Mouse (Mus musculus): ENCODE results near the gene St3gal2. TPM values are rescaled to one million over a fixed set of nuclear protein-coding genes. Genes with fewer than 3 reads are reported as not detected.
A peak's percentile ranks its signal among the peaks of the same experiment; 100 is the strongest.

The St3gal2 gene
- polyA plus RNA-seq, 1 experiment from 2014 or later = 44.2 TPM

DNA sequence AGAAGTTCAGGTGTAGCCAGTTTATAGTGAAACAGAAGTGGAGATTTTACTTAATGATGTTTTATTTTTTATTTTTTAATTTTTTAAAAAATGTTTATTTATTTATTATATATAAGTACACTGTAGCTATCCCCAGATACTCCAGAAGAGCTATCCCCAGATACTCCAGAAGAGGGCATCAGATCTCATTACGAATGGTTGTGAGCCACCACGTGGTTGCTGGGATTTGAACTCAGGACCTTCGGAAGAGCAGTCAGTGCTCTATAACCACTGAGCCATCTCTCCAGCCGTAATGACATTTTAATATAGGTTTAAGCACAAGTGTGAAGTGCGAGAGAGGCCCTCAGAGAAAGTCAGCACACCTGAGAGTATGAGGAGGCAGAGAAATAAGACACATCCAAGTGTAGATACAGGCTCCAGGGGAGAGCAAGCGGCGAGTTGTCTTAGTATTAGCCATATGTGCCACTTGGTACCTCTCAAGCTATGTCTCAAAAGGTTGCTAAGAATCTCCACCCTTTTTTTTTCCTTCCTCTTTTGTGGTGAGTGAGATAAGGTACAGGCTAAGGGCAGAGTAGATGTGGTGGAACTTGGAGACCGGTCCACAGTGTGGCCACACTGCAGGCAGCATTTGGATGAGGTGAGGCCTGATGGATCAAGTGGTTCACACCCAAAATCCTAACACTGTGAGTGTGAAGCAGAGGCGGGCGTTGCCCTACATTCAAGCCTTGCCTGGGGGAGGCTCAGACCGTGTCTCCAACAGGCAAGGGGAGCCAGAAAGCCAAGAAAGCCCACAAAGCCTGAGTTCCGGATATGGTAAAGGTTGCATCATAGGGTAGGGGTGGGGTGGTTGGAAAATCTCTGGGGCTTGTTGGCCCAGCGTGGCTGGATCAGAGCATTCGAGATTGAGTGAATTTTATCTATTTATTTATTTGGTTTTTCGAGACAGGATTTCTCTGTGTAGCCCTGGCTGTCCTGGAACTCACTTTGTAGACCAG lies 7.8 kb upstream of the St3gal2 start:
- Histone ChIP-seq H3K9ac (replicated peaks) (no peak overlapping the region), H3K4me3 (replicated peaks) (no peak overlapping the region), H3K27ac (no peak overlapping the region), H3K27me3 (no peaks in the 10 kb centered on the region), H3K9me3 (no peaks in the 10 kb centered on the region), H3K4me1 (replicated peaks) (no peaks in the 10 kb centered on the region), H3K36me3 (no peaks in the 10 kb centered on the region), H3K4me2 (no peak overlapping the region)
- 83% methylated on average over 15 of the region's 15 CpGs for WGBS
- ATAC-seq (ENCODE audit: insufficient number of reproducible peaks, insufficient read depth, low FRiP score, low TSS enrichment, low read depth) = no peak

DNA sequence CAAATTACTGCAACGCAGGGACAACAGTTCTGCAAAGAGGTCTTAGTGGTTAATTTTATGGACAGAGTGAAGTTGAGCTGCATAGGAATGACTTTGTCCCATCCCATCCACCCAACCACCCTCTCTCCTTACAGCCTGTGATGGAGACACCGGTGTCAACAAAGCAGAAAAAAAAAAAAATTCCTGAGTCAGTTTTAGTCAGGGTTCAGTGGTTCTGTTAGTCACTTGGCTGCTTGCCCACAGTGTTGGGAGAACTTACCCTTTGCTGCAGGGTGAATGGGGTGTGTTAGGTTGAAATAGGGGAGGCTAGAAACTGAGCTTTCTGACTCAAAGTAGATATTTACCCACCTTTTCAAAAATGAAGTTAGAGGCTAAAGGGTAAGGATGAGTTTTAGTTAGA lies 2.3 kb upstream of the St3gal2 start:
- Histone ChIP-seq H3K9ac (replicated peaks) (no peak overlapping the region), H3K9me3 (no peaks in the 10 kb centered on the region), H3K27ac (no peak overlapping the region), H3K27me3 (no peaks in the 10 kb centered on the region), H3K4me1 (replicated peaks) (peaks cover 30% of the 10 kb centered on the region), H3K4me3 (replicated peaks) (no peak overlapping the region), H3K4me2 (no peak overlapping the region), H3K36me3 (no peaks in the 10 kb centered on the region)
- no peak for ATAC-seq (ENCODE audit: insufficient number of reproducible peaks, insufficient read depth, low FRiP score, low TSS enrichment, low read depth)
- 82% methylated on average over 2 of the region's 2 CpGs for WGBS

DNA sequence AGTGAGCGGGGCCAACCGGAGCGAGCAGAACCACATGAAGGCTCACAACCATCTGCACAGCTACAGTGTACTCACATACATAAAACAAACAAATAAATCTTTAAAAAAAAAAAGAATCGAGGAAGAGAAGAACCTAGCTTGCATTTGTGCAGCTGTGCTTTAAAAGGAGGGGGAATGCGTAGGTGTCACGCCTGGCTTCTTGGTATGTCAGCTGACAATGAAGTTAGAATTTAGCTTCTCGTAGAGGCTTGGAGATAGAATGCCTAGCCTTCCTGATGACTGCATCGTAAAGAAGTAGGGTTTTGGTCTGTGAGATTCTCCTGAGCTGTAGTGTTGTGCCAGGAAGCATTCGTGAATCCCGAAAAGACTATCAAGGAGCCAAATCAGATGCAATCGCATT lies 1.7 kb upstream of the St3gal2 start:
- no peak overlapping the region for H3K4me3 ChIP-seq (replicated peaks)
- WGBS = 79% methylated on average over 11 of the region's 11 CpGs

DNA sequence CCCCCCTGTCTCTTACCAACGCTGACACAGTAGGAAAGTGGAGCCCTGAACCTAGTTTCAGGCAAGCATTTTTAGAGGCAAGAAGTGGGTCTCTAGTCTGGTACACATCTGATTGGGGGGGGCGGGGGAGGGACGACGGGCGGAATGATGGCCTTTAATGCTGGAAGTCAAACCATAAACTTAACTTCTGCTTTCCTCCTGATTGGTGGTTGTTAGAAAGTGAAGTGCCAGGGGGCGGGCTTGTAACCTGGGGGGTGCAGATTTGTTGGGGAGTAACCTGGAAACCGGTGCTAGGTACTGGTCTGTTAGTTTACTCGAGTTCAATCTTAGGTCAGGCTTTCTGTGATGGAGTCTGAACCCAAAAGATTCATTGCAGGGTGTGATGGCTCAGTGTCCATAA lies 1.3 kb upstream of the St3gal2 start:
- peaks cover 30% of the 10 kb centered on the region for H3K4me1 ChIP-seq (replicated peaks)
- WGBS = 40% methylated on average over 8 of the region's 8 CpGs
- ATAC-seq (ENCODE audit: insufficient number of reproducible peaks, insufficient read depth, low FRiP score, low TSS enrichment, low read depth) = no peak
- H3K4me3 ChIP-seq (replicated peaks) = no peak overlapping the region
- no peak overlapping the region for H3K9ac ChIP-seq (replicated peaks)
- H3K4me2 ChIP-seq = no peak overlapping the region
- no peak overlapping the region for H3K27ac ChIP-seq
- H3K9me3 ChIP-seq = no peaks in the 10 kb centered on the region
- H3K36me3 ChIP-seq = 0 out of 2 replicates have a peak, but pooled peaks cover 3% of the 10 kb centered on the region
- no peaks in the 10 kb centered on the region for H3K27me3 ChIP-seq

More for the DNA sequence above, 1.7 kb upstream of the St3gal2 start:
- no peaks in the 10 kb centered on the region for H3K9me3 ChIP-seq
- peaks cover 30% of the 10 kb centered on the region for H3K4me1 ChIP-seq (replicated peaks)
- H3K27me3 ChIP-seq = no peaks in the 10 kb centered on the region
- H3K4me2 ChIP-seq = no peak overlapping the region
- H3K9ac ChIP-seq (replicated peaks) = no peak overlapping the region
- ATAC-seq (ENCODE audit: insufficient number of reproducible peaks, insufficient read depth, low FRiP score, low TSS enrichment, low read depth) = no peak
- 0 out of 2 replicates have a peak, but pooled peaks cover 1% of the 10 kb centered on the region for H3K36me3 ChIP-seq
- H3K27ac ChIP-seq = no peak overlapping the region

DNA sequence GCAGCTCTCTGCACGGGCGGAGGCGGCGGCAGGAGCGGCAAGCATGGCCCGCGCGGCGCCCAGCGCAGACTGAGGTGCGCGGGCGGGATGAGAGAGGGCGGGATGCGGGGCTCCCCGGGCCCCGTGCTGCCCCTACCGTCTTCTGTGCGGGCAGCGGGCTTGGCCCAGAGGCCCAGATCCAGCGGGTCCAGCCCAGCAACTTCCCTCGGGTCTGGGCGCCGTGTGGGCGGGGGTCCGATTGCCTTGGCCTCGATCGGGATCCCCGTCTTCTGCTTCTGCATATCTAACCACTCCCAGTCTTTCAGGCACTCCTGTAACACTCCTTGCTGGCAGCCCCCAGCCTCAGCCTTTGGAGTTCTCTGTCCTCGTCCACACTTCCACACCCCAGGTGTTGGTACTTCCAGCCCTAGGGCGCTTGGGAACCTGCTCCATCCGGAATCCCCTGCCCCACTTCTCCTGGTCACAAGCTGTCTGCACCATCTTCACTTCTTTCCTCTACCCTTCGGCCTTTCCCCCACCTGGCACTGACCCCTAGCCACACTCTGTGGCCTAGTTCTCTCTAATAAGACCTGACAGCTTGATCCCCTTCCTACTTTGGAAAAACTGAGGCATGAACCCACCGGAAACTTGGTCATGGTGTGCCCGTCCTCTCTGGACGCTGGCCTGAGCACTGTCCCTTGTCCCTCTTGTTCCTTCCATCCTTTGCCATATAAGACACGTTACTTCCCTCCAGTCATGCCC lies 480 bp downstream of the St3gal2 start:
- no peaks in the 10 kb centered on the region for H3K27me3 ChIP-seq
- peak overlapping the region; percentile 86 for H3K27ac ChIP-seq
- peak overlapping the region; percentile 95 for H3K9ac ChIP-seq (replicated peaks)
- H3K4me2 ChIP-seq = peak overlapping the region; percentile 90
- H3K36me3 ChIP-seq = peaks cover 6% of the 10 kb centered on the region; the same call in 1 of the 2 replicates
- H3K4me3 ChIP-seq (replicated peaks) = peak overlapping the region; percentile 84
- under 1% methylated on average over 34 of the region's 37 CpGs for WGBS
- no peaks in the 10 kb centered on the region for H3K9me3 ChIP-seq
- peaks cover 30% of the 10 kb centered on the region for H3K4me1 ChIP-seq (replicated peaks)
- peak; percentile 48 for ATAC-seq (ENCODE audit: insufficient number of reproducible peaks, insufficient read depth, low FRiP score, low TSS enrichment, low read depth)

DNA sequence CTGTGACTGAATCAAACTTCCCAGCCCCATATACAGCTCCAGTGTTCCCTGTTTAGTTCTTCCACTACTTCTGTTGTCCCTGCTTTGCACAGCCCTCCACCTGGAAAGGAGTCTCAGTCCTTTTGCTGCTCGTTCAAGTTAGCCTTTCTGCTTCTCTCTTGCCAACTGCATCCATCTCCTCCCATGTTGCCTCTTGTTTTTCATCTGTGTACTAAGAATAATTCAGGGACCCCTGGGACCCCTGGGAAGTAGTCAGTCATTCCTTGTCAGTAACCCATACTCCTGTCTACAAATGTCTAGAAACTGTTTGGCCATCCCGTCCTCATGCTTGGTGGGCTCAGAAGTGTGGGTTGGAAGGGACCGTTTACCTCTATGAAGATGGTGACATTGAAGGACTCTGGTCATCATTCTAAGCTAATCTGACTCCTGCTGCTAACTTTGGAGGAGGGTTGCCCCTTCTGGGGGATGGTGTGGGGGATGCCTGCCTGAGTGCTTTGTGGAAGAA lies 1.1 kb downstream of the St3gal2 start:
- Histone ChIP-seq H3K9me3 (no peaks in the 10 kb centered on the region), H3K4me3 (replicated peaks) (peak overlapping the region; percentile 84), H3K4me2 (peak overlapping the region; percentile 90), H3K36me3 (peaks cover 8% of the 10 kb centered on the region; the same call in 1 of the 2 replicates), H3K27me3 (no peaks in the 10 kb centered on the region), H3K27ac (peak overlapping the region; percentile 86), H3K4me1 (replicated peaks) (peaks cover 34% of the 10 kb centered on the region), H3K9ac (replicated peaks) (peak overlapping the region; percentile 95)
- ATAC-seq (ENCODE audit: insufficient number of reproducible peaks, insufficient read depth, low FRiP score, low TSS enrichment, low read depth) = no peak
- WGBS = 8% methylated on average over 3 of the region's 3 CpGs

DNA sequence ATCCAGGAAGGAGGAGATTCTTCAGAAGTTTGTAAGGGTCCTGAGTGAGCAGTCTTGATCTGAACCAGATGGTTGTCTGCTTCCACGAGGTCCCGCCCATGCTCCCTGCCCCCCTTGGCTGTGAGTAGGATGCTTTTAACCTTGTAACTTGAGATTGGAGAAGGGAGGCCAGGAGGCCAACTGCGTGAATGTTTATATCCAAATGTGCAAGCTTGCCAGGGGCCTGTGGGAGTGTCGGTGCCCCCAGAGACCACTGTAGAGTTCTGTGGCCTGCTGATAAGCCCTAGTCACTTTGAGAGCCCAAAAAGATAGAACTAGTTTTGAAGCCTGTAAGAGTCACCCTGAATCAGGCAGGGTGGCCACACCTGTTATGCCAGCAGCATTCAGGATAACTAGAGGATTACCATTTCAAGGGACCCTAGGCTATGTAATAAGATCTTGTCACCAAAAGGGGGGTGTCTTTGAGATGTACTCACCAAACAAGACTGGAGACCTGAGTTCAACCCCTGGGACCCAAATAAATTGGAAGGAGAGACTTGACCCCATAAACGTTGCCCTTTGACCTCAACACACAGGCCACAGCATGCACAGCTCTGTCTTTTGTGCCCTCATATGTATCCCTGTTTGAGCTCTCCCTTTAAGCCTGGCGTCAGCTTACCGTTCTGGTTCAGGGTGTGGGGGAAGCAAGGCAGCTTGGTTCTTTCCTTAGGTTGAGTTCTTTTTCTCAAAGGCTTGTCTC lies 1.9 kb downstream of the St3gal2 start:
- 7% methylated on average over 7 of the region's 7 CpGs for WGBS
- ATAC-seq (ENCODE audit: insufficient number of reproducible peaks, insufficient read depth, low FRiP score, low TSS enrichment, low read depth) = no peak
- Histone ChIP-seq H3K9me3 (no peaks in the 10 kb centered on the region), H3K27me3 (no peaks in the 10 kb centered on the region), H3K4me2 (peak overlapping the region; percentile 90), H3K9ac (replicated peaks) (peak overlapping the region; percentile 95; the same call in 1 of the 2 replicates), H3K36me3 (peaks cover 8% of the 10 kb centered on the region; the same call in 1 of the 2 replicates), H3K4me3 (replicated peaks) (peak overlapping the region; percentile 84), H3K4me1 (replicated peaks) (peaks cover 40% of the 10 kb centered on the region), H3K27ac (peak overlapping the region; percentile 86)

DNA sequence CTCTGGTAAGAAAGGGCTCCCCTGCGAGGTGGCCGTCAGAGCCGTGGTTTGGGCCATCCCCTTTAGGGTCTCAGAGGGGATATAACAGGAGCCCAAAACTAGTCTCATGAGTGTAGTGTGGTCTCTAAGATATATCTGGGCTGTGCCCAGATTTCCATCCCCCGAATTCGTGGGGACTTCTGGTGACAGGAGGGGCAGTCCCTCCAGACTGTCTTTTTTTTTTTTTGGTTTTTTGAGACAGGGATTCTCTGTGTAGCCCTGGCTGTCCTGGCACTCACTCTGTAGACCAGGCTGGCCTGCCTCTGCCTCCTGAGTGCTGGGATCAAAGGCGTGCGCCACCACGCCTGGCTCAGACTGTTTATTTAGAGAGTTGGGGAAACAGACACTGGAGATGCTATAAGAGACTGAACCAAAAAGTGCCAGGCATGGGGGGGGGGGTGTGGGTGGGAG lies 6.0 kb downstream of the St3gal2 start:
- WGBS = 69% methylated on average over 8 of the region's 8 CpGs

DNA sequence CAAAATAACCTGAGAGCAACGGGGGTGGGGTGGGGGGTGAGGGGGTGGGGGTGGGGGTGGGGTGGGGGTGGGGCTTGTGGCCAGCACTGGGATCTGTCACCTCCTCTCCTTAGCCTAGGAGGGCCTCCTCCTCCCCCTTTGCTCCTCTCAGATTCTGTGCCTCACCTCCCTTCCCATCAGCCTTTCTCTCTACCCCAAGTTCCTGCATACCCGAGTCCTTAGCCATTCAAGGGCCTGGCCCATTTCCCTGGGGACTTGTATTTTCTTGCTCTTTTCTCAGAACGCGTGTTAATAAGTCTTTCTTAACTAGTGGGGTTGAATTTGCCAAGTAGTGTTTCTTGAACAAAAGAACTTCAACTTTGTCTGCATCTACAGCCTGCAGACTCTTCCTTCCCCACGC lies 7.0 kb downstream of the St3gal2 start:
- Histone ChIP-seq H3K27me3 (no peaks in the 10 kb centered on the region), H3K9ac (replicated peaks) (no peak overlapping the region; the same call in 1 of the 2 replicates), H3K4me3 (replicated peaks) (no peak overlapping the region), H3K4me2 (peak overlapping the region; percentile 15; the same call in 1 of the 2 replicates), H3K27ac (0 out of 2 replicates have a peak overlapping the region, but pooled peaks have one; percentile 57), H3K9me3 (no peaks in the 10 kb centered on the region), H3K4me1 (replicated peaks) (peaks cover 25% of the 10 kb centered on the region), H3K36me3 (peaks cover 33% of the 10 kb centered on the region)
- 44% methylated on average over 5 of the region's 5 CpGs for WGBS
- ATAC-seq (ENCODE audit: insufficient number of reproducible peaks, insufficient read depth, low FRiP score, low TSS enrichment, low read depth) = no peak

More for the DNA sequence above, 6.0 kb downstream of the St3gal2 start:
- Histone ChIP-seq H3K9ac (replicated peaks) (no peak overlapping the region), H3K4me1 (replicated peaks) (peaks cover 35% of the 10 kb centered on the region), H3K4me2 (no peak overlapping the region), H3K27me3 (no peaks in the 10 kb centered on the region), H3K27ac (no peak overlapping the region), H3K9me3 (no peaks in the 10 kb centered on the region), H3K4me3 (replicated peaks) (no peak overlapping the region), H3K36me3 (peaks cover 23% of the 10 kb centered on the region)
- no peak for ATAC-seq (ENCODE audit: insufficient number of reproducible peaks, insufficient read depth, low FRiP score, low TSS enrichment, low read depth)

DNA sequence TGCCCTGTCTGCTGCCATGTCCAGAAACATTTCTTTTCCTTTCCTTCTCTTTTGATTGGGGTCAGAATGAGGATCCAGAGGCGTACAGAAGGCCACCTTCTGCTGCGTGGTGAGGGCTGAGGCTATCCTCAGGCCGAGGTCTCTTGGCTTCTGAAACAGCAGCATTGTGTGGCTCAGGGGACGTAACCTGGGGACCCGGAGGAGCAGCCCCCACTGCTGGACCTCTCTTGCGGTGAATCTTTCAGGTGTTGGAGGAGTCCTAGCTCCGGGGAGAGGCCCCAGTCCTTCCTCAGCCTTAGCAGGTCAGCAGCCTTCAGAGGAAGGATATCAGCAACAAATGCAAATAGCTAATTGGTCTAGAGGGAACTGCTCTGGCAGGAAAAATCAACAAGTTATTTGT lies 8.7 kb downstream of the St3gal2 start:
- no peak overlapping the region; the same call in 1 of the 2 replicates for H3K9ac ChIP-seq (replicated peaks)
- 87% methylated on average over 7 of the region's 7 CpGs for WGBS
- H3K4me3 ChIP-seq (replicated peaks) = no peak overlapping the region

More for the DNA sequence above, 8.7 kb downstream of the St3gal2 start:
- Histone ChIP-seq H3K4me2 (no peak overlapping the region), H3K9me3 (no peaks in the 10 kb centered on the region), H3K4me1 (replicated peaks) (peaks cover 19% of the 10 kb centered on the region), H3K36me3 (peaks cover 32% of the 10 kb centered on the region), H3K27ac (no peak overlapping the region), H3K27me3 (no peaks in the 10 kb centered on the region)
- no peak for ATAC-seq (ENCODE audit: insufficient number of reproducible peaks, insufficient read depth, low FRiP score, low TSS enrichment, low read depth)
